Mouse (Mus musculus) induced T-regulatory cell, adult 2 months (primary cell): Measurements from ENCODE around the gene Fscn2.

Source experiments
- DNase-seq: peaks from one replicate; pipeline ENCODE4 v3.0.0-alpha.2; 2012; ENCODE audit warnings: low read depth

Fscn2 gene

DNA sequence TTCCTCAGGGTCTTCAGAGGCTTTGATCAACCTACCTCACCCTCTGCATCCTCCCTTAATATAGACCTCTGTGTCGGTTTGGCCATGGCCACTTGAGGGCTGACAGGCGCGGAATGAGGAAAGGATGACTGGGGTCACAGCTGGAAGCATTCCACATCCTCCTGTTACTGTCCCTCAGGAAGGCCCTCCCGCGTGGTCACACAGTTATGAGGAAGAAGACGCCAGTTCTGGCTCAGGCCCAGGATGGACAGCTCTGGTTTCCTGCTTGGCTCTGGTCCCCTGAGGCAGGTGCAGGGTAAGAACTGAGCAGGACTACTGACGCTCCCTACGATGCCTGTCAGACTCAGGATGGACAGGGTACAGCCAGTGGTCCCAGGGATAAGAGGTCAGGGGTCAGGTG is 1.3 kb upstream of the Fscn2 start:
- DNase-seq, result no peak

DNA sequence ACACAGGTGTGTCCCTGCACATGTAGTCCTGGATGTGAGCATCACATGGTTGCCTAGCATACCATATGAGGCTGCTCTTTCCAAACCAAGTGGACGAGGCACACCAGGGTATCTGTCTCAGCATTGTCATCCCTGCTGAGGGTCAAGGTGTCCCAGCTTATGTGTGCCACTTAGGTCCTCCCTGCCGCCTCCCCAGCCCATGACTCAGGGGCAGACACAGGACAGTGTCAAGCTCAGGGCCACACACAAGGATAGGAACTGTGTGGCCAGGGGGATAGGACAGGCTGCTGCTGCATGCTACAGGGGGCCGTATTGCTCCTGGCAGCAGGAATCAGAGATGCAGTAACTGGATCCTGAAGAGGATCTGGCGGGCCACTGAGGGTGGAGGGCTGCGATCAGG is 579 bp upstream of the Fscn2 start:
- no peak for DNase-seq

DNA sequence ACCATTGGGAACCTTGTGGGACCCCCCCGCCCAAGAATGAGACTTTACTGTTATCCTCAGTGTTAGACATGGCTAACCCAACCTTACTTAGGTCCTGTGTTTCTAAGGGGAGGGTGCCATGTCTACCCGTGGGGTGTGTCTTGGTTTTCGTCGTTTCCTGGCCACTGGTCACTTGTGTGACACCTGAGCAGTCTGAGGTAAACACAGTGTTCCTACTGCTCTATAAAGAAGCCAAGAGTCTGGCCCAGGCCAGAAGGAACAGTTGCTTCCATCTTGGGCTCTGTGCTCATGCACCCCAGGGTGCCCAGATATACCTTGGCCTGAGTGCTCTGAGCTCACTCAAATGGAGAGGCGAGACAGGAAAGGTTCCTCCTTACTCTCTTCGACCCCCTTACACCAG is 1.6 kb downstream of the Fscn2 start:
- no peak for DNase-seq

DNA sequence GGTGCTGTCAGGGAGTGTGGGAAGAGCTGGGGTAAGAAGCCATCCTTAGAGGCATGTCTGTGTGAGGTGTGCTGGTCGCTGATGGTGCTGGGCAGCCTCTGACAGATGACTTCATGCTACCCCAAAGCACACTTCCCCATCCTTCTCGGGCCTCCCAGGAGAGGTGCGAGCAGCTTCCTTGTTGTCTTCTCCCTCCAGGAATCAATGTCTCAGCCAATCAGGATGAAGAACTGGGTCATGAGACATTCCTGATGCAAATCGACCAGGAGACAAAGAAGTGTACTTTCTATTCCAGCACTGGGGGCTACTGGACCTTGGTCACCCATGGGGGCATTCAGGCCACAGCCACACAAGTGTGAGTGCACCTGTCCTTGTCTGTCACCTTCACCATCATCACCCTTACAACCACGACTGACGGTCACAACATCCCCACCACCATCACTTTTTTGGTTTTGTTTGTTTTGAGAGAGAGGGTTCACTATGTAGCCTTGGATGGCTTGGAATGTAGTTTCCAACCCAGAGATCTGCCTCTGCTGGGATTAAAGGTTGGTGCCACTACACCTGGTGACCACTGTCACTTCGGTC is 5.2 kb downstream of the Fscn2 start:
- DNase-seq, result no peak

DNA sequence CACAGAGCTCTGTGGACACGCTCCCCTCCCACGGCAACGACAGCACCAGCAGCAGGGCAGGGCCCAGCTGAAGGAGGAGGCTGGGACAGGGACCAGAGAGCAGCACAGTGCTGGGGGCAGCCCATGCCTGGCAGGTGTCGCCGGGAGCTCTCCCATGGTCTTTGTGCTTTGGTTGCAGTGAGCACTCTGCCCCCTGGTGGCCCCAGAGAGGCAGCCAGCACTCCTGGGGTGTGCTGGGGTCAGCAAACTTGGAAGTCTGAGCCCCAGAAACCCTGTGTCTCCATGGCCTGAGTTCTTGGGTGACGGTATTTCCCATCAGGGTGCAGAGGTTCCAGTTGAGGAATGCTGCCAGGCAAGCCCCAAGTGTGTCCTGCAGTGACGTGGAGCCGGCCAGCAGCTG is 8.3 kb downstream of the Fscn2 start:
- peak; percentile 82 for DNase-seq

DNA sequence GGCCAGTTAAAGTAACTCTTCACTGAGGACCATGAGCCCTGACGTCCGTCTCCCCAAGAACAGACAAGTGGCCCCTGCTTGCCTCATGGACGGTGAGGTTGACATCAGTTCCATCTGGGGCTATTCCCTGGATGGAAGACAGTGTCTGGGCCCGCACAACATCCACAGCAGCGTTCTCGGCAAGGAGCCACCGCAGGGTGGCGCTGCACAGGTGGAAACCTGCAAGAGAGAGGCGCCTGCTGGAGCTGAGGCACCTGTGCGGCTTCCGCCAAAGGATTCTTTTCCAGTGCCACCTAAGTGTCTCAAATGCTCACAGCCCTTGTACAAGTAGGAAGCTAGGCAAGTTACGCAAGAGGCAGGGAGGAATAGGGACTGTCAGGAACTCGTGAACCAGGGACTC is 11.7 kb downstream of the Fscn2 start:
- DNase-seq, result no peak

DNA sequence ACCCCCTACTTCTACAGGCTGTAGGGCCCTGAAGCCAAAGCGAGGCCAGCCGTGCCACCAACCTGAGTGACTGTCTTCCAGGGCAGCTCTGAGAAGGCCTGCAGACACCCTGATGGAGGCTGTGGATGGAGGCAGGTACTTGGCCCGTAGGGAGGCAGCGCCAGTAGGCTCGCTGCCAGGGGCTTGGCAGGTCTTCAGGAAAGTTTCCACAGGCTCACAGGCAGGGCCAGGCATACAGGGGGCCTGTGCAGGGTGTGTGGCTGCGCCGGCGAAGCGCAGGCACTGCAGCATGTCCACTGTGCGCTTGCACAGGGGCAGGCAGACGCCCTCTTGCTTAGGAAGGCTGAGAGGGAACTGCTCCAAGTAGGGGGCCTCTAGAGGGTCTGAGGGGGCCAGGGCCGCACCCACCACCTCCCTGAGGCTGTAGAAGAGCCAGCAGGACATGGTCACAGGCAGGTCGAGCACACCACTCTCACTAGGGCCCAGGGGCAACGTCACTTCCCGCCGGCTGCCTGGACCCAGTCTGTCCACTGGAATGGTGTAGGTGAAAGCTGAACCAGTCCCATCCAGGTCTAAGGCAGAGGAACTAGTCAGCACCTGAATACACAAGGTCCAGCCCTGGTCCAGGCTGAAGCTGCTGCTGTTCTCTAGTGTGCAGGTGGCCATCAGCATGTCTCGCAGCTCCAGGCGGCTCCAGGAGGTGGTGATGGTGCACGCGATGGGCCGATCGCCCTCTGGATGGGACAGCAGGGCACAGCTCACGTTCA is 12.7 kb downstream of the Fscn2 start:
- no peak for DNase-seq

DNA sequence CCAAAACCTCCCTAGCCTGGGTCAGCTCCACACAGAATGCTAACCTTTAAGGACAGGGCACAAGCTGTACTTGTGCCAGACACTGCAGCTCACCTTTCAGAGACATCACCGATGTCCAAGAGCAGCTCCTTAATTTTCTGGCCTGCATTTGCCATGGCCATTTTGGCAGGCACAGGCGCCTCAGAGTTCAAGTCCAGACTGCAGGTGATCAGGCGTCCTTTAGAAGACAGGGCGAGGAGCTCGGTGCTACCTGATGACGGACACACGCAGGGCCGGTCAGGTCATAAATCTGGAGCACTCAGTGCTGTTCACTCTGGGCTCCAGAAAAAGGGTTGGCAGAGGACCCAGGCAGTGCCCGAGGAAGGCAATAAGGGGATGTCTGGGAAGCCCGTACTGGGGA is 14.0 kb downstream of the Fscn2 start:
- no peak for DNase-seq

DNA sequence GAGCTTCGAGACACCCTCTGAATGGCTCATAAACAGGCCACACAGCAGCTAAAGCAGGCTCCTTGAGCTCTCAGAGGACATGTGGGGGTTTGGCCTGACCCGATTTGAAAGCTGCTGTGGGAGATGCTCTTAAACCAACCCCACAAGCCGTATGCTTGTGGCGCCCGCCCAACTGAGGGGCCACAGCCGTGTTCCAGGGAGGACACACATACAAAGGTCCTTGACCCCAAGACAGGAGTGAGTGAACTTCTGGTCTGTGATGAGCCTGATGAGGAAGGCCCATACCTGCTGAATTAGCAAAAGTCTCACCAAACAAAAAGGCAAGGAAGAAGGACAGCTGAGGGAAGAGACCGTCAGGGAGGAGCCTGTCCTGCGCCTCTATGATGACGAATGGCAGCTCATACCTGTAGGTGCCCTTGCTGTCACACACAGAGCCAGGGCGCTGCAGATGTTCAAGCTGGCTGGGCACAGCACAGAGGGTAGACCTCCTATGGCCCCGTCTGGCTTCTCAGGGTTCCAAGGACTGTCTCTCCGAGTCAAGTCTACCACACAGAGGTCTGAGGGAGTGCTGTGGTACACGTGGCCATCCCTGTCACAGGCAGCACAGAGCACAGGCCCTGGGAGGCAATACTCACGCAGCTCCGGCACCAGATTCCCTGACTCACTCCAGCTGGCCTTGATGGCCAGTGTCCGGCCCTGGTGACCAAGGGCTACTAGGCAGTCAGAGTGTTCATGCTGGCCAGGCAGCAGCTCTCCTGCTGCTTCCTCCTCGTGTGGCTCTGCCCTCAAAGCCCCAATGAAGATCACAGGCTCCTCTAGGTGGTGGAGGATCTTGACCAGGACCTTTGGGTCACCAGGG is 15.2 kb downstream of the Fscn2 start:
- DNase-seq, result no peak

DNA sequence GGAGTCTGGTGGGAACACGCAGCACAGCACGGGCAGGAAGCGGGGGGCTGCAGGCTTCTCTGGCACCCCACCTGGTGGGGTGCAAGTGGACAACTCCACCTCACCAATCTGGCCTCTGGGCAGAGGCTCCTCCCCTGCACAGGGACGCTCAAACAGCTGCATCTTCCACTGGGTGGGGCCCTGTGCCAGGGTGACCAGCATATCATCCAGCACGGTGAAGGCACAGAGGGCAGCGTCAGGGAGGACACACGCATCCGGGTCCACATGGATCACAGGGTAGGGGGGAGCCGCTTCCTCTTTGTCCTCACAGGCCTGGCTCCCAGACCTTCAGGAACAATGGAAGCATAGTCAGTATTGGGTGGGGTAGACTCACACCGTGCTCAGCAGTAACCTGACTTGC is 16.0 kb downstream of the Fscn2 start:
- DNase-seq, result no peak

DNA sequence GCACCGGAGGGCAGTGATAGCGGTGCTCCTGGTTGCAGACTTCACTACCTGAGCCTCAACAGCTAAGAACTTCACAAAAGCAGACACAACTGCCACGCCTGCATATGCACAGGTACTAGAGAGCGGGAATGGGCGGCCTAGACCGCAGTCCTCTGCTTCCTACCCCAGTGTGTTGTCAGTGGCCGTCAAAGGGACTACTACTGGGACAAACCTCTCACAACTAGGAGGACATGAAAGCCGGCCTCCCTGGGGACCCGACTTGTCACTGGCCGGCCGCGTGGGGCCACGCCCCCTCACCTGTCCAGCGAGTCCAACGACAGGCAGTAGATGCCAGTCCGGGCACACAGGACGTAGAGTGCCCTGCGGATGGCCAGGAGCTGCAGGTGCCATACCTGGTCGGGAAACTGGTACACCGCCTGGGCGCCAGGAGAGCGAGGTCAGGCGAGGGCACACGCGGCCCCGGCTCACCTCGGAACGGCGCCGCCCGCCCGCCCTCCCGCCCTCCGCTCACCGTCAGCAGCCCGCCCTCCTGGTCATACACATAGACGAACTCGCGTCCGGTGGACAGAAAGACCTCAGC is 16.8 kb downstream of the Fscn2 start:
- peak; percentile 55 for DNase-seq

DNA sequence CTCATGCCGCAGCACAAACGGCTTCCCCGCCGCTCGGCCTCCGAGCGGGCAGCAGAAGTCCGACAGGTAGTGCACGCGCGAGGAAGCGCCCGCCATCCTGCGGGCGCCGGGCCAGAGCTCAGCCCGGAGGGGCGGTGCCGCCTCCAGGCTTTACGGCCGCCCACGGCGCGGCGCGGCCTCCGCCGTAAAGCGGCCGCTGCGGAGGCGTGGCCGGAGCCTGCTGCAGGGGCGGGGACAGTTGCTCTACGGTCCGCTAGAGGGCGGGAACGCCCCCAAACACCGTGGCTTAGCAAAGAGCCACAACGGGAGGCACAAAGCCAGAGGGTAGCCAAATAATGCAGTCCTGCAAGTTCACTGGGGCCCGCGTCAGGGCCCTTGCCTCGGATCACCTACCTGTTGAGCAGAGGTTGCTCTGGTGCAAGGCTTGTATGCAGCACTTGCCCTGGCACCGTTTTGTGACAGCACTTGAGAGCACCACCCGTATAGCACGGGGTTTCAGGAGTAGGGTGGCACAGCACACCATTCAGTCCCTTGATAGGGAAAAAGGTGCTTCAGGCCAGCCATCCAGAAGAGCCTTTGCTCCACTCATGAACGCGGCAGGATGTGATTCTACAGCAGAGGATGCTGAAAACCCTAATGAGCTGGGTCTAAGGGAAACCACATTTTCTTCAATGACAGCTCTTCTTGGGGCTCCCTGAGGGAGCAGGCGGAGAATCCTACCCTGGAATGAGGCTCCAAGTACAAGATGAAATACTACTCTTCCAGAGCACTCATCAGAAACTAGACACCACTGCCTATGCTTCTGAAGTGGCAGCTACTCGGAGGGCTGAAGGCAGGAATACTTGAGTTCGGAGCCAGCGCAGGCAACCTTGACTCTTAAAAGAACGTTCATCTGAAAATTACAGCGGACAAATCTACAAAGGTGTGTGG is 17.5 kb downstream of the Fscn2 start, which contains the start of gene Faap100:
Gene Faap100 (minus strand): TSS at position 154 of the 930 bp plus-strand sequence.
- peak; percentile 96 for DNase-seq

DNA sequence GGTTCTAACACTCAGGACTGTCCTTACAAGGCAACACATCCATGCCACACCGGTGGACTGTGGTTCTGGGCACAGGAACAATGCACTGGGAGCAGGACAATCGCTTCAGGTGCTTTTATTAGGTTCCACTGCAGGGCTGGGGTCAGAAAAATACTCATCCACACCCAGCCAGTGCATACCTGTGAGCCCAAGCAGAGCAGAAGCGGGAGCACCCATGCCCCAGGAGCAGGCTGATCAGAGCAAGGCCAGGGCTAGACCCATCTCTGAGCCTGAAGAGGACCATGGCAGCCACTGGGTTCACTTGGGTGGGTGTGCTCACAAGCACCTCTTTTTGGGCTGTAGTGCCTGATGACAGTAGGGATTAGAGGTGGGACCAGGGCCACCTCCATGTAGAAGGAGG is 18.9 kb downstream of the Fscn2 start:
- no peak for DNase-seq

DNA sequence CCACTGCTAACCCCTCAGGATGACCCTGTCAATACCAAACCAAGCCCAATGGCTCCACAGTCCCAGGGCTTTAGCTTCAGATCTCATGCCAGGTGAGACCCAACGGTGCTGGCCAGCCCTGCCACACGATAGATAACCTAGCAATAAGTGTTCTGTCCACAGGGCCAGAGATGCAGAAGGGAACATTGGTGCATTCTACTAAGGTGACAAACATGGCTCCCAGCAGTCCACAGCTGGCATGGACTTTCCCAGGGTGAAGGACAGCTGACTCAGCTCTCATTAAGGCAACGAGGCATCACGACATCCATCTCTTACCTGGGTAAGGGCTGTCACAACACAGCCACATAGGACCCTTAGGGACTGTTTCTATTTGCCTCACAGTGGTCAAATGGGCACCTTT is 19.8 kb downstream of the Fscn2 start:
- DNase-seq, result no peak

DNA sequence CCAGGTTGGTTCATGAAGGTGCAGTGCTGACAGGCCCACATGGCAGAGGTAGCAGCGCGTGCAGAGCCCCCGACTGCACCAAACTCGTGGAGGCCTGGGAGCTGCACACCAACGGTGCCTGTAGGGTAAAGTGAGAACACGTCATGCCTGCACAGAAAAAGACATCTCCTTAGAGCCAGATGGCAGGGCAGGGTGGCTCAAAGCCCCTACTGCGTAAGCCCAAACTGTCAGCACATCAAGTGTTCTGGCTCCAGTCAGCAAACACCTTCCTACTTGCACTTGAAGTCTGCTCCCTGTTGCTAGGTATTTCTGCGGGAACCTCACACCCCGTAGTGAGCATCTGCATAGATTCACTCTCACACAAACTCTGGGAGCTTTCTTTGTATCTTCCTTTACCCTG is 21.2 kb downstream of the Fscn2 start:
- no peak for DNase-seq

DNA sequence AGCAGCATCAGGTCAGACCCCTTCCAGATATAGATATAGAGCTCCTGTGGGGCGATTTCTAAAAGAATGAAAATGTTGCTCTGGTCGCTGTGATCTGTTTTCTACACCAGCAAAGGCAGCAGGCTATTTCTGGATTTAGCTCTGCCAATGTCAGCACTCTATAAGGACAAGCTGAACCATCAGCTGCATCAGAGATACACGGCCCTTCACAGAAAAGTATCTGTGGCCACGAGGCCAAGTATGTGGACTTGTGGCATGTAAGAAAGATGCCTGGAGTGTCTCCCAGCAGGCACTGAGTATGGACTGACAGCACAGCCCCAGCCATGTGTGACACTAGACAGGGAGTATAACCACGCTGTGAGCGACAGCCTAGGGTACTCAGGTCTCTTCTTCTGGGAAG is 25.3 kb downstream of the Fscn2 start:
- DNase-seq, result no peak

DNA sequence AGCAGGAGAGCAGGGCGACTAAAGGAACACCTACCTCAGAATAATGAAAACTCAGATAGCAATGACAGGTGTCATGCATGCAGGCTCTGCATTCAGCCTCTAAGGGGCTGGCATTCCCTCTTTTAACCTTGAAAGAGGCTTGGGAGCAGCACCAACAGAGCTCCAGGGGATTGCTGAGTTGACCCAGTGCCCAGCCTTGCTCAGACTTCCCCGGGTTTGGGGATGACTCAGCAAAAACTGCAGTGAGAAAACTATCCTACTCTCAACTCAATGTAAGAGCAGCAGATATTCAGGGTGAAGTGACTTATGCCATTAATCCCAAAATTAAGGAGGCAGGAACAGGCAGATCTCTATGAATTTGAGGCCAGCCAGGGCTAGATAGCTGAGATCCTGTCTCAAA is 25.8 kb downstream of the Fscn2 start:
- DNase-seq, result no peak

DNA sequence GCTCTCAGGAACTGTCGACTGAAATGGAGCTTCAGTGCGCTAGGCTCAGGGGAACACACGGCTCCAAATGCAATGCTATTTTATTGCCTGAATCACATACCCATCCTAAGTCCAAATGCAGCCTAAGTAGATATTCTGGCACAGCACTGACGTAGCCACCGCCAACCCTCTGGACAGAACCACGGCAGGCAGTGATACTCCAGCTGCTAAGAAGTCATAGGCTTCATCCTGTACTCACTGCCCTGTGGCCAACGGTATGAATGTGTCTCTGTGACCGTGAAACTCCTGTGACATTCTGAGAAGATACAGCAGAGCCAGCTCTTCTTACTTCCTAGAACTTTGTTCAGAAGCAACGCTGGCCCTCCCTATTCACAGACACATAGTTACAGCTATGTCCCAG is 27.2 kb downstream of the Fscn2 start:
- no peak for DNase-seq

DNA sequence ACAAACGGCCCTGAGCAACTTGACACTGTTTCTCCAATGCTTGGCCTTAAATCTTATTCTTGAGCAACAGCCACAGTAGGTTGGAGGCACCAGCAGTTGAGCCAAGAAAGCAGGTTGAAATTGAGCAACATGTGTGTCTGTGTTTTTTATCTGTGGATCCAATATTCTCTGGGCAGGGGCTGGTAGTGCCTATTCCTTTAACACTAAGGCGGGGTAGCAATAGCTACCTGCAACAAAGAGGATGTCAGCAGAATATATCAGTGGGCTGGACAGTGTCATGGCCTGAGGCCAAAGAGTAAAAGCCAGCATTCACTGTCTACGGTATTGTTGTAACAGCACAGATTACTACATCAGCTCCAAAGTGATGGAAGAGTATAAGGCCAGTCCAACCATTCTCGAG is 34.3 kb downstream of the Fscn2 start:
- no peak for DNase-seq

DNA sequence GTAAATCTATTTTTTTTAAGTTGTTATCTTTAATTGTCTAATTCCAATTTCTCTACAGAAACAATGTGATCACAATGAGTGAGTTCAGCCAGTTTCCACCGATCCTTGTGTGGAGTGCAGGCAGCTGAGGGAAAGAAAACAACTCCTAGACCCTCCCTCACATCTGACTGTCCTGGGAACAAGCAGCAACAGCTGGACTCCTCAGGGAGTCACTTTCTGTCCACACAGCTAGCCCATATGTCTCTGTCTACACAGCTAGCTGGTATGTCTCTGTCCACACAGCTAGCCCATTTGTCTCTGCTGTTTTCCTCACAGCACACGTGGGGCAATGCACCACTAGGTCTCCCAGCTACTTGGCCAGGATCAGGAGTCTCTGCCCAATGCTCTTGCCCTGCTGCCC is 36.3 kb downstream of the Fscn2 start:
- DNase-seq, result no peak

DNA sequence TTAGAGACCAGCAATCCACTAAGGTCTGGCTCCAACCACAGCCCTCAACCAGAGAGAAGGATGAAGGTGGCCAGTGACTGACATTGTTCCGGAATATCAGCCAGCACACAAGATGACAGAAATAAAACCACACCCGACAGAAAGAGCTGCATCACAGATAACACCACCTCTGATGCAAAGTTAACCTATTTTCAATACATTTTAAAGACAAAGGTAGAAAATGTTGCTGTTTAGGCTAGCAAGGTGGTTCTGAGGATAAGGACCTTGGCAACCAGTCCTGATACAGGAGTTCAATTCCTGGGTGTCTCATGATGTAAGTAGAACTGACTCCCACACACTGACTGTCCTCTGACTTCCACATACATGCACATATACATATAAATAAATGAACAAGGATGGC is 38.0 kb downstream of the Fscn2 start:
- no peak for DNase-seq

DNA sequence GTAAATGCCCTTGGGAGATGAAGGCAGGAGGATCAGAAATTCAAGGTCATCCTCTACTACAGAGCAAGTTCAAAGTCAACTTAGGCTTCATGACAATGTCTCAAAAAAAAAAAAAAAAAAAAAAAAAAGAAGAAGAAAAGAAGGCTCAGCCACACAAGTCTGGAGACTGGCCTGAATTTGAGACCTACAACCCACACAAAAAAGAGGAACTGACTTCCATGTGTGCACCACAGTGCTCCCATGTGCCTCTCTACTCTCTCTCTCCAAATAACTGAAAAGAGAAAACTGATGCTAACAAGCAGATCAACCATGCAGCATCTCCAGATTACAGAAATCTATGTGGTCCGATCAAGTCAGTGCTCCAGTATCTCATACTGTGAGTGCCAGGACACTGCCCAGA is 43.5 kb downstream of the Fscn2 start:
- DNase-seq, result no peak
